Mouse (Mus musculus): ENCODE results near the gene Slit3.
A peak's percentile ranks its signal among the peaks of the same experiment; 100 is the strongest.

Gene Slit3

DNA sequence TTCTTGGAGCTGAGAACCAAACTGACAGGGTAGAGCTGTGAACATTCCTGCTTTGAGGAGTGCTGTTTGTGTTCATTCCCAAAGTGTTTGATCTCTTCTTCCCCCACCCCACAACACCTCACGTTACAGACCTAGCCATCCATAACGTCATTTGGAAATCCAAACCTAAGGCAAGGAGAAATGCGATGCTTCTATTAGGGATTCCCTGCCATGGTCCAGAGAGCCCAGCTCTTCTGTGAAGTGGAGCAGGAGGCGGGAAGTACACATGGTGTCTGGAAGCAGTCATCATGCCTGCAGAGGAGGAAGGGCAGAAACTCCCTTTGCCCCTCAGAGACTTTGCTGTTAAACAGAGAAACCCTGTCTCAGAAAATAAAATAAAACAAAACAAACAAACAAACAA, 555.7 kb downstream of the Slit3 start:
- DNase-seq (ENCODE audit: low read depth, low spot score) = no peak

DNA sequence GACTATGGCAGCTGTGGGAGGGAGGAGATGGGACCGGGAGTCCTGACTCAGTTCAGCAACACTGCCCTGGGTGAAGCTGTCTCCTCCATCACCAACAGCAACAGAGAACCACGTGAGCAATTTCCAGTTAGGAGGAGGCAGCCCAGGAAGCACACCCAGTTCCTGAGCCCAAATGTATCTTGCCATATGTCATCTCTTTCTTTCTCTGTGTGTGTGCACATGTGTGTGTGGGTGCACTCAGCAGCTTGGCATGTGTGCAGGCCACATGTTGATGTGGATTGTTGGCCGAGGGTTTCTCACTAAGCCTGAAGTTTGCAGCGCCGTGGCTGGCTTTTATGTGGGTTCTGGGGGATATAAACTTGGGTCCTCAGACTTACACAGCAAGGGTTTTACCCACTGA, 559.0 kb downstream of the Slit3 start:
- no peak for DNase-seq (ENCODE audit: low read depth, low spot score)

GRCm38 (mm10) chr11:35687316-35687715, 566.3 kb downstream of the Slit3 start:
- DNase-seq (ENCODE audit: low read depth, low spot score) = no peak

DNA sequence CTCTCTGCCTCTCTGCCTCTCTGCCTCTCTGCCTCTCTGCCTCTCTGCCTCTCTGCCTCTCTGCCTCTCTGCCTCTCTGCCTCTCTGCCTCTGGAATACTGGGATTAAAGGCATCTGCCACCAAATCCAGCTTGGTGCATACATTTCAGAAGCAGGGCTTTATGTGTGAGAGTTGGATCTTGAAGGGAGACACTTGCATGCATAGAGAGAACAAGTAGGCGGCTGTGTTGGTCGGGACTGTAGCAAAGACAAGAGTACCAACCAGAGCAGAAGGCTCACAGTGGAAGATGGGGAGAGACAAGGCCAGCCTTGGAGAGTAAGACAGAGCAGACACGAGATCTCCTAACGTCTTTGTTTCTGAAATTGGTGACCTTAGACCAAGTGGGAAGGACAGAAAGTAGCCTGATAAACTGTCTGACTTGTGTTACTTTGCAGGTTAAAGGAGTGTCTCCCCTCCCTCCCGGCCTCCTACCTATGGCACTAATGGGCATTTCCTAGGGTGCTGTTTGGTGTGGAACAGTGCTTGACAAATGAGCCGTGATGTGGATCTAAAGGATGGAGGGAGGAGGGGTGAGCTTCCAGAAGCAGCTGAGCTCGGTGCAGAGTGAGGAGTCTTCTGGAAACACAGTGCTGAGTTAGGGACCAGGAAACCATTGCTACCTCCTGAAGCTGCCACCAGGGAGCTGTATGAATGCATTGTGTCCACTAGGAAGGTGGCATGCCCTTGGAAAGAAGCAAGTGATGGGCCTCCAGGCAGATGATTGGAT, 569.7 kb downstream of the Slit3 start:
- no peak for DNase-seq (ENCODE audit: low read depth, low spot score)

GRCm38 (mm10) chr11:35693136-35693535, 572.1 kb downstream of the Slit3 start:
- DNase-seq (ENCODE audit: low read depth, low spot score) = peak; percentile 13

DNA sequence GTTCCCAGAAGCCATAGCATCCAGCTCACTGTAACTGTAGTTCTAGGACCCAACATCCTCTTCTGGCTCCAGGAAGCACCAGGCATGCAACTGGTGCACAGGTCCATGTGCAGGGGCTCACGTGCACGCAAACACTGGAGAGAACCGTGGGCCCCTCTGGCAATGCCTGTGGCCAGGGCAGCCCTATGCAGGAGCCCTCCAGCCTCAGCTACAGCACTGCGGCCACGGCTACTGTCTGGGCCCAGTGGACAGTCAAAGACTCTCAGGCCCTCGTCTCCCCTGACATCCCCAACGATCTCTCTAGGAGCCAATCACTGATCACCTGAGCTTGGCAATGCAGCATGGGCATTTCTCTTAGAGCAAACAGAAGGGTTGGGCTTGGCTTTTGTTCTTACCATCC, 572.6 kb downstream of the Slit3 start:
- no peak for DNase-seq (ENCODE audit: low read depth, low spot score)

DNA sequence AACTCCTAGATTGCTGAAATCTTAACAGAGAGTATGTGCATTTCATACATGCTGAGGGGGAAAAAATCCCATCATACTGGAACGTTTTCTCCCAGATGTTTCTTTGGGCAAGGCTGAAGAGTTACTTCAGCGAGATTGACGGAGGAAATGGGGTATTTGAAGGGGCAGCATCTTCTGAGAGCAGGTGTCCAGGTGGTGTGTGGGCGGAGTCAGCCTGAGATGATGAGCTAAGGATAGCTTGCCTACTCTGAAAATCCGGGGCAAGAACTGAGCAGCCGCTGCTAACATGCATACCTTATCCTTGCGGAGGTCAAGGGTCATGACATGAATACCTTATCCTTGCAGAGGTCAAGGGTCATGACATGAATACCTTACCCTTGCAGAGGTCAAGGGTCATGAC, 576.5 kb downstream of the Slit3 start:
- no peak for DNase-seq (ENCODE audit: low read depth, low spot score)

DNA sequence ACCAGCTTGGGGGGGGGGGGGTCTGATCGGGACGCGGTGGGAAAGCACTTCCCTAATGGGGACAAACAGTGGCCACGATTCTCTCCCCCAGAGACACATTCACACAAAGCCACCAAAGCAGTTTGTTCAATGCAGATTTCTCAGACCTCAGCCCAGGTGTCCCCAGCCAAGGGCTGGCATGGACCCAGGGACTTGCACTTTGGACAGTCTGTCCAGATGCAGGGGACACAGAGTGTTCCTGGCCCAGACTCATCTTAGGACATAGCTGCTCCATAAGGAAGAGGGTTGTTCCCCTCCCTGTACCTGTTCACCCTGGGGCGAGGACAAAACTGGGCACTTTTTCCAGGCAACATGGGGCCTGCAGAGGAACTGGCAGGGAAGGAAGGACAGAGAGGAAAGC, 577.9 kb downstream of the Slit3 start:
- DNase-seq (ENCODE audit: low read depth, low spot score) = no peak

GRCm38 (mm10) chr11:35703471-35703870, 582.4 kb downstream of the Slit3 start:
- peak; percentile 5 for DNase-seq (ENCODE audit: low read depth, low spot score)

DNA sequence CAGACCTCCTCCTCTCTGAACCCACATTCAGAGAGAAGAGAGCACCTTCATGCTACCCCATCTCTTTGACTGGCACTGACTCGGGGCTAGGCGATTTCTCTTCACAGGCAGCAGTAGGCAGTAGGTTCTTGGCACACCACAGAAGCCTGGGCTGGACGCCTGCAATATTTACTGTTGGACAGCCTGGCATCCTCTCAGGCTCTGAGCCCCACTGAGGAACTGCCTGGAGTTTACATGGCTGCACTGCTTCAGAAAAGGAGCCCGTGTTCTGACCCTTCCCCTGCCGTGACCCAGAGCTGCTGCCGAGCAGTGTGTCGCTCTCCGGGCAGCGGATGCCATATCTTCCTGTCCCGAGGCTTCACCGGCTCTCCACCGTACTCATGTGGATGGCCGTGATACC, 583.4 kb downstream of the Slit3 start:
- no peak for DNase-seq (ENCODE audit: low read depth, low spot score)

DNA sequence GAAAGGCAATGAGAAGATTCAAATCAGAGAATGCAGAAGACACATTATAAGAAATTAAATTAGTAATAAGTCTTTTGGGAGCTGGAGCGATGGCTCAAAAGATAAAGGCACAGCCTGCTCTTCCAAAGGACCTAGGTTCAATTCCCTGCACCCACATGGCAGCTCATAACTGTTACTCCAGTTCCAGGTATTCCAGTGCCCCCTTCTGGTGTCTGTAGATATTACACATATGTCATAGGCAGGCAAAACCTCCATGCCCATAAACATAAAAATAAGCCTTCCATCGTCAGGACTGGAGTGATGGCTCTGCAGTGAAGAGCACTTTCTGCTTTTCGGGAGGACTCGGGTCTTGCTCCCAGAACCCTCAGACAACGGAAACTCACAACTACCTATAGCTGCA, 583.9 kb downstream of the Slit3 start:
- no peak for DNase-seq (ENCODE audit: low read depth, low spot score)

GRCm38 (mm10) chr11:35707431-35707830, 586.4 kb downstream of the Slit3 start:
- DNase-seq (ENCODE audit: low read depth, low spot score) = no peak

DNA sequence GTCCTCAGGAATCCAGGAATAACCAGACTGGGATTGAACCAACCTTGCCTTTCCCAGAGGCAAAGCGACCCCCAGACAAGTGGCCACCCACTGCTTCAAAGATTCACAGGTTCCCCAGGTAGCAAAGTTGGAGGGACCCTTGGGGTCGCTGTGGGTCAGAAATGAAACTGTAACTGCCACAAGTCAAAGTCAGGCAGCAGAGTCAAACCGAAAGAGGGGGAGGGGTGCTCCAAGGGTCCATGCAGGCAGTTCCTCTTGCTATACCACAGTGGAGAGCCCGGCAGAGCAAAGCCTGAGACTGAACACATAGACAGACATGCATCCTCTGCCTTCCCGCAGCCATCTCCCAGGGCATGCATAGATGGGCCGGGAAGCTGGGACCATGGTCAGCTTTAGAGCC, 590.3 kb downstream of the Slit3 start:
- DNase-seq (ENCODE audit: low read depth, low spot score) = no peak

DNA sequence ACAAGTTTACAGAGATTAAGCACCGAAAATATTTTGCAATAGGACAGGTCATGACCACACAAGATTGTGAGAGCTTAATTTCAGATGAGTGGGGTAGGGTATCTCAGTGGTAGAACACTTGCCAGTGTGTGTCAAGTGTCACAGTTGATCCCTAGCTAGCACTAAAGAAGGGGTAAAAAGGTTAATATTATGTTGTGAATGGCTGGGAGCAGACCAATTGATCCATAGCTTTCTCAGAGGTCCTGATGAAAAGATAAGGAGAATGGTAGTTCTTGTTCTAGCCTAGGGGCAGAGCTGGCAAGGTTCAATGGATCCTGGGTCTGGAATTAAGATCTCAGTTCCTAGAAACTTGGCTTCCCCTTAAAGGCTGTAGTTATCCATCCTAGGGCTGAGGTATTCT, 597.9 kb downstream of the Slit3 start:
- DNase-seq (ENCODE audit: low read depth, low spot score) = no peak

GRCm38 (mm10) chr11:35723876-35724275, 602.9 kb downstream of the Slit3 start:
- DNase-seq (ENCODE audit: low read depth, low spot score) = no peak

- DNase-seq (ENCODE audit: low read depth, low spot score) = no peak
Measured at GRCm38 (mm10) chr11:35726341-35726846, 605.4 kb downstream of the Slit3 start.

GRCm38 (mm10) chr11:35728200-35728599, 607.2 kb downstream of the Slit3 start:
- no peak for DNase-seq (ENCODE audit: low read depth, low spot score)

- no peak for DNase-seq (ENCODE audit: low read depth, low spot score)
Measured at GRCm38 (mm10) chr11:35729186-35729585, 608.2 kb downstream of the Slit3 start.

GRCm38 (mm10) chr11:35732366-35732765, 611.3 kb downstream of the Slit3 start:
- no peak for DNase-seq (ENCODE audit: low read depth, low spot score)

DNA sequence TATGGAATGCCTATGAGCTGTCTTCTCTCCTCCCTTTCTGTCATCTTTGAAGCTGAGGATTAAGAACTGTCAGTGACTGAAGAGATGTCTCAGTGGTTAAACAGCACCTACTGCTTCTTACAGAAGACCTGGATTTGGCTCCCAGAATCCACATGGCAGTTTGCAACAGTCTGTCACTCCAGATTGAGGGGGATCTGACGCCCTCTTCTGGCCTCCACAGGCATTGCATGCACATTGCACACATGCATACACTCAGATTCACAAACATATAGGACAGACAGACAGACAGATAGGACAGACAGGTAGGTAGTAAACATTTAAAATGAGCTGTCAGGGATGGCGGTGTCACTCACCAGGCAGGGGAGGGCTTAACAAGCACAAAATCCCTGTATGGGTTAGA, 615.8 kb downstream of the Slit3 start:
- DNase-seq (ENCODE audit: low read depth, low spot score) = no peak

DNA sequence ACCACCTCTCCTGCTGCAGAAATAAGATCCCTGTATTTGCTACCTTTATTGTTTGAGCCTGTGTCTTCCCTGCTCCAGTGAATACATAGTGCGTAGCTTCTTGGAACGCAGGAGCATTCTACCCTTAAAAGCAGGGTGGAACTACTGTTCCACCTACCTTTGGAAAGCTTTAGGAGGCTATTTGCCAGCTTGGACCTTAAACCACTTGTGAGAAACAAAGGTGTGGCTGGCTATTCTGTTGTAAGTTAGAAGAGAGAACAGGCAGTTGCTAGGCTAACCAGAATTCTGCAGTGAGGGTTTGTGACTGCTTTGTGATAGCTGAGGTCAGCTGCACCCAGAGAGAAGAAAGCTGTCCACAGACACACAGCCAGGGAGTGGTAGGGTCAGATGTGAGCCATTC, 616.2 kb downstream of the Slit3 start:
- no peak for DNase-seq (ENCODE audit: low read depth, low spot score)

DNA sequence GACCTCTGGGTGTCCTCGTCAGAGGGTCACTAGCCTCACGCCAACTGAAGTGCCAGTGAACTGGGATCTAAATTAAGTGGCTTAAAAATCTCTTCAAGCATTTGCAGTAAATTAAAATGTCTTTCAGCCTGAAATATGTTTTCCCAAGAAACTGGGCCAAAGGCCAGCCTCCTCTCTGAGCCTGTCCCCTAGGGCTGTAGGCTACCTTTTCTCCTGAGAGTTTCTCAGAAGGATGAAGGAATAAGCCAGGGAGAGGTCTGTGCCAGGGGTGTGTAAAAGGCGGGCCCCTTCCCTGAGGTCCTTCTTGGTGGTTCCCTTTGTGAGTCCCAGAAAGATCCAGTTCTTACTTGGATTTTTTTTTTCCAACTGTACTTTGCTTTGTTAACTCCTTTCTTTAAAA, 617.1 kb downstream of the Slit3 start:
- no peak for DNase-seq (ENCODE audit: low read depth, low spot score)

- DNase-seq (ENCODE audit: low read depth, low spot score) = no peak
Measured at GRCm38 (mm10) chr11:35743586-35743985, 622.6 kb downstream of the Slit3 start.

- DNase-seq (ENCODE audit: low read depth, low spot score) = no peak
Measured at GRCm38 (mm10) chr11:35744571-35744970, 623.5 kb downstream of the Slit3 start.
